Mouse (Mus musculus): ENCODE results near the gene Kif1b.
A peak's percentile ranks its signal among the peaks of the same experiment; 100 is the strongest.
"Not testable (repeated sequence)": the region's sequence is repeated elsewhere in the genome, so short reads cannot be mapped to it uniquely, and the experiment has no call there.

Kif1b gene

DNA sequence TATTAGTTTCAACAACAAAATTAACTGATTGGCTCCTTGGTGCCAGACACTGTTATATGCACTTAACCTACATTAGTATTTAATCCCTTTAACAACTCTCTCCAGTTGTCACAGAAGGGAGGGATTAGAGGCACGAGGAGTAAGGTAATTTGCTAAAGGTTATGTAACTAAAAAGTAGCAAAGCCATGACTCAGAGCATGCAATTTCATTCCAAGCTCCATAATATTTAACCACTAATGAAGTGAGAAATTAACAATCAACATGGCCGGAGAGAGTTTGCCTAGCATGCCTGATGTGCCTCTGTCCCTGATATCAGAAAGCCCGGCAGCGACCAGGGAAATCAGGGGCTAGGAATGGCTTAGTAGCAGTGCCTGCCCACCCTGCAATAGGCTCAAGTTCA lies 38.5 kb downstream of the Kif1b start:
- peak in 1 of 2 experiments; percentile 48 for DNase-seq

DNA sequence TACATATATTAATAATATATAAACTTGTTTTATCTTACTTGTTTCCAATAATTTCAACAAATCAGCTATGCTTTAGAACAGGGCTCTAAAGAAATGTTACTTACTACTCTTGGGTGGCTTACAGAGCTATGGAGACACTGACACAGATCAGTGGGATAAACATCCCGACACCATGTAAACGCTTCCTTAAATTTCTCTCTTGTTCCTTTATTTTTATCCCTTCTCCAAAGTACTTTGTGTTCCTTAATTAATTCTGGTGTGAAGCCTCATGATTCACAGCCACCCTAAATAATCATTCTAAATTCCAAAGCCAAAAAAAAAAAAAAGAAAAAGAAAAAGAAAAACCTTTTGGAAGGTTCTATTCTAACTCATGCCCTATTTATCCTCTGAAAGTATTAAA lies 42.6 kb downstream of the Kif1b start:
- no peak for DNase-seq

DNA sequence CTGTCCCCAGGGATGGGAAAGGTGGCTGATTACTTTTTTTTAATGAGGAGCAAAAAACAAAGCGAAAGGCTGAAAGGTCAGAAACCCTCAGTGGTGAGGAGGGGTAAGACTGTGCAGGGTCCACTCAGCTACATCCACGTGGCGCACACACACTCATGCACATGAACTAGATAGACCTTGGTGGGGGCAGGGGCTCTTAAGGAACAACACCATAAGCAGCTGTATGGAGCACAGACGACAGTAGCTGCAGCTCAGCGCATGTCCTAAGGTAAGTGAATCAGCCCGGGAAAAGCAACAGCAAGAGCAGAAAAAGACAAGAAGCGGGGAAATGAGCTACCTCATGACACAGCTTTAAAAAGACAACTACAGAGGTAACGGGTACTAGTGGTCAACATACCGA lies 44.3 kb downstream of the Kif1b start:
- DNase-seq = no peak

DNA sequence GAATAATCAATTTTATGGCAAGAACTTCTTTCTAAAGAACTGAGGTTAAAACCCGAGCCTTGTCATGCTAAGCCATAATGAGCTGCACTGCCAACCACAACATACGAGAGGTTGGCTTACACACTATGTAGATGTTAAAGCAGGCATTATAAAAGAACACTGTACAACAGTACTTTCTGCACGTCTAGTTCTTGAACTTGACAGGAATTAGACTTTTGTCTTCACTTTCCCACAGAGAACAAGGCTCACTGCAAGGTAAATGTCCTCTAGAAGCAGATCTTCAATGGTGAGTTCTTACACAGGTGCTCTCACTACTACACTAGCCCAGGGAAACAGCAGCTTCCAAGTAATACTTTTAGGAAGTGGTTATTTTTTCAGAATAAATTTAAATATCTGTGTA lies 46.0 kb downstream of the Kif1b start:
- DNase-seq = no peak

DNA sequence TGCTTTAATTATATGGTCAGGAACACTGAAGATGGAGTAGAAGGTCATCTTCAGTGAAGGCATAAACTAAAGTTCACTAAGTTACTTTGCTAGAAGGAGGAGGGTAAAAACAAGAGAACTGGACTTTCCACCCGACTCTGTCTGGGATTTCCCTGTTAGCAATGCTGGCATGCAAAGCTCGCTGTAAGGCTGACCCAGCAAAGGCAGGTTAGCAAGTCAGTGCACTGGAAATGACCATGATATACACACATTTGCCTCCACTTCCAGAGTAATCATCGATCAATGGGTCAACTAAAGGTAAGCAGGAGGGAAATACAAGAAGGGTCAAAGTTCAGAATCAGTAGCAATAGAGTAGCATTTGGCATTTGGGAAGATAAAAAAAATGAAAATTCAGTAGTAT lies 46.6 kb downstream of the Kif1b start:
- DNase-seq = peak; percentile 46 to 62

DNA sequence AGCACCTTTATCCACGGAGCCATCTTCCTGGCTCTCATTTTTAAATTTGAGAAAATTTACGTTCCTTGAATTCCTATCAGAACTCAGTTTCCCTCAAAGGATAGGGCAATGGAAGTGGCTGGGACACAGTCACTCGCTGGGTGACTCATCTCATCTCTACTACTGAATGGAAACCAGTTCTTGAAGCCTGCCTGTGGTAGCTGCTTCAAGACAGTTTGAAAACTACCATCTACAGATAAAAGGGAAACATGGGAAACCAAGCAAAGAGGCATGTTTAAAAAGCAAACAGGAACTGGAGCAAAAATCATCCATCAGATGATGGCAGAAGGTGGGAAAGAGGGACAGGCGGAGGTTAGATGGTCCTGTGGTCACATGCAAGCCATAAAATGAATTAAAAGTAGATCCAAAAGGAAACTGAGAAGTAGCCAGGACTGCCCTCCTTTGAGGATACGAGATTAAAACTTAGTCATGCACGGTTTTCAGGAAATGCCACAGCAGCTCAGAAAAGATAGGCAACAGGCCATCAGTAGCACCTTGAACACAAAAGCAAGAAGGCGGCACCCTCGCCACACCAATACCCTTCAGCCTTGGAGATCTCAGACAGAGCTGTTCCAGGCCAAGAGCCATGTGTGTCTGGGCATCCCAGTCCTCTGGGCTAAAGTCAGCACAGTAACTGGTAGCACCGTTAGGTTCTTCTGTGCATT lies 48.0 kb downstream of the Kif1b start:
- DNase-seq = no peak

DNA sequence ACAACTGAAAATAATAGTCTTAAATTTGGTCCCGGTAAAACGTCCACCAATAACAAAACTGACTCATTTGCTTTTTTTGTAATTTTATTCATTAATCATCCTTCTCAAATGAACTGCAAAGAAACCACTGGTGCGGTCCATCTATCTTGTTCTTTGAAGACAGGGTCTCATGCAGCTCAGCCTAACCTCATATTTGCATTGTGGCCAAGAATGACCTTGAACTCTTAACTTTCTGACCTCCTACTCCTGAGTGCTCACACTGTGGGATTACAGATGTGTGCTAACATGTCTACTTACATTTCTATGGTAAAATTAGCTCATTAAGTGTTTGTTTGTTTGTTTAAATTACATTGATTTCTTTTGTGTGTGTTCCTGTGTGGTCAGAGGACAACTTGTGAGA lies 48.6 kb downstream of the Kif1b start:
- no peak for DNase-seq

DNA sequence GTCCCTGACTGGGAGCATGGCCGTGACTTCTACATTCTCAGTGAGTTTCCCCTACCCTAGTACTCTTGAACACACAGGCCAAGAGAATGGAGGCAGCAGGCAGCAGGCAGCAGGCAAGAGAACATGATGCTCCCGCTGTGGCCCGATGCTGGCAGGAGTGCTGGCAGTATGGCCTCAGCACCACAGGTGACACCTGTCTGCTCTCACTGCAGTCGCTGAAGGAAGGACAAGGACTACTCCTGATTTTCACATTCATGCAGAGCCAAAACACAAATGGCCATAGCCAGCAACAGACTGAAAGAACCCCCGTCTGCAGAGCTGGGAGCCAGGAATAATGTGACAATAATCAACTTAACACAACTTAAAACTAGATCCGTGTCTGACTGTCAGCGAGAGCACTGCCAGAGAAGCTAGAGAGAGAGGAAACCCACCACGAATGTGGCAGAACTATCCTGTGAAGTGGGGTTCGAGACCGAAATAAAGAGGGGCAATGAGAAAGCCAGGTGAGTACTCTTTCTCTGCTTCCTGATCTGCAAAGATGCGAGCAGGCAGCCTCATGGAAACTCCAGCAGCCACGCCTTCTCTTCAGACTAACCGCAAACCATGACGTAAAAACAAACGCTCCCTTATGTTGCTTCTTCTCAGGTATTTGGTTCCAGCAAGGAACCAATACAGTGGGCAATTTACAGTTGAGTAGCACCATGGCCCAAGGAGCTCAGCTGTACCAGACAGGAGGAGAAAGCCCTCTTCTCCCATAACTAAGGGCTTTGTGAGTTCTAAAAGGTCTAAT lies 50.8 kb downstream of the Kif1b start:
- no peak for DNase-seq

DNA sequence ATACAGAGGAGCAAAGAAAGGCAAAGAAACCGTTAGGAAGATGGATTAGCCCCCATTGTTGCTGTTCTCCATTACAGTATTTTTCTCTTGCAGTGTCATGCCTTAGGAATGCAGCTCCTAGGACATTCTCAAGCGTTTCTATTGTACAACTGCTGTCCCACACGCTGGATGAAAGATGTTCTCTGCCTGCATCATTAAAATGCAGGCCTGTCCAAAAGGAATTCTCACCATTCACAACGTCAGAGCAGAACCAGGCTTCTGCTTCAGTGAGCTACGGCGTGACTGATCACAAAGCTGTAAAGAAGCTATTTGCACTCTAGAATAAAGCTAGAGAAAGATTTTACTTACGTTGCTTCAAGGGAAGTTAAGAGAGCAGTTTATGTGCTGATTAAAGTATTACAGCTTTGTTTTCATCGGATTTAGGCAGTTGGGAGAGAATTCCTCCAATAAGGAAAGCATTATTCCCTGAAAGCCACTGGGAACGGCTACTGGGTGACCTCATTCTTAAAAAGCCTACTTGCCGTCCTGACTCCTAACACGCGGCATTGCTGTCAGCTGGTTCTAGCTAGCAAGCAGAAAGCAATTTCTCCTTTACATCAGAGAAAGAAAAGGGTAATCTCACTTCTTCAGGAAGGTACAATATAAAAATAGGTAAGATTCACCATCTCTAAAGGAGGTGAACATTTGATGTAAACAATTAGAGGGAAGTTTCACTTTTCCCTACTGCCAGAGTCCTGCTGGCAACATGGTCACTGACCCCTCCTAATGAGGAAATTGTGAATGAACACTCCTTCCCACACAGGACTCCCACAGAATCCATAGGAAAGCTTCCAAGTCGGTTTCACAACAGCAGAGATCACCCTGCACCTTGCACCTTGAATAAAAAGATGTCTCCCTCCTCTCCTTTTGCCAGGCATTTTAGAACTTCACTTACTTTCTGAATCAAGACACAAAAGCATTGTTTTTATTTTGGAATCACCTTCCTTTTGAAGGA lies 51.9 kb downstream of the Kif1b start:
- no peak for DNase-seq

DNA sequence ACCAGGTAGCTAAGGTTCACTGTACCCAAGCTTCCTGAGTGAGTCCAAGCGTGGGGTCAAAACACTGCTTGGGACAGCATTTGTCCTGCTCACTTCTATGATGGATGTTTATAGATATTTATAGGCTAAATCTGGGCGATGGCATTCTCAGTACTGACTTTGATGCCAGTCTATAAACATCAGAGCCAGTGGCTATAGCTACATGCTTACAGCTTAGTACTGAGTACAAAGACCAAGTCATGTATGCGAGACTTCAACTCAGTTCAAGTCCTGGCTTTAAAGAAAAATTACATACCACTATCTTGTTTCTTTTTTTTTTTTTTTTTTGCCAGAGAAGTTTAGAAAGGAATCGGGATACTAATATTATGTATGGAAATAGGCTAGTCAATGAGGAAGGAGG lies 52.7 kb downstream of the Kif1b start:
- DNase-seq = no peak

DNA sequence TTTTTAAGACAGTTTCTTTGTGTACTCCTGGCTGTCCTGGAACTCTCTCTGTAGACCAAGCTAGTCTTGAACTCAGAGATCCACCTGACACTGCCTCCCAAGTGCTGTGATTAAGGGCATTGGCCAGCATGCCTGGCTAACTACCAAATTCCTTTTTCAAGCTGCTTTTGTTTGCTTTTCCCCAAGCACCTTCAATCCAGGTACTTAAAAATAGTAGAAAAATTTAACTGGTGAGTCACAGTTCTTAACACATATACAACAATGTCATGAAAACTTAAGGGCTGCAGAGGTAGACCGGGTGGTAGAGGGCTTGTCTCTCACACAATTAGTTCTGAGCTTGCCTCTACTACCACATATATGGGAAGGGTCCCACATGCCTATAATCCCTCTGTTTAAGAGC lies 58.2 kb downstream of the Kif1b start:
- no peak for DNase-seq

DNA sequence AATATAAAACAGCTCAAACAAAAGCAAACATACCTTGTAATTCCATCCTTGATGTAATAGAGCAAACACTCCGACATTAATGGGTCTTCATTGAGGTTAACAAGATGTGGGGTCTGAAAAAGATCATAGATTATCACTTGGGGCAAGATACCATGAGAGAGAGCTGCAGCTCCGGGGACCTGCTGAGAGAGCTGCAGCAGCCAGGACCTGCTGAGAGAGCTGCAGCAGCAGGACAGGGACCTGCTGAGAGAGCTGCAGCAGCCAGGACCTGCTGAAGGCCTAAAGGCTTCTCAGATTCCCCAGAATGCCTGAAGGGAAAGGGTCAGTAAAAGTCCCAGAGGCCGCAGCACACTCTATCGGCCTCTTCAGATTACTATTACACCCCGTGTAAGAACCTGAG lies 59.7 kb downstream of the Kif1b start:
- no peak for DNase-seq

DNA sequence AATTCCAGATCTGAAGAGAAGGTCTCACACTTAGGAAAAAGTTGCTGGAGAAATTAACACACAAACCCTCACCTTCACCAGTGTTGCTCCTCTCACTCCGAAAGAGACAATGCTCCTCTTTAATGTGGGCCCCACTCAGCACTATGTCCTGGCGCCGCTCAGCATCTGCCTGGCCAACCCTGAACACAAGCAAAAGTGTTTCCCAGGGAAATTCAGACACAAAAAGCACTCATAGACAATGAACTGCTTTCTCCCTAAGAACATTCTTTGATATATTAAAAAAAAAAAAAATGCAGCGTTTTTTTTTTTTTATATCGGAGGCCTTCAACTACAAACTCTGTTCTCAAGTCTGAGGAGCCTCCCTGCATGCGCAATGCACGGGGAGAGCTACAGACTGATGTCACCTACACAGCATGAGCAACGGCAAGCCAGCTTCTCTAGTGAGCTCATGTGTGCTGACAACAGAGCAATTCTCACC lies 60.3 kb downstream of the Kif1b start:
- DNase-seq = no peak

DNA sequence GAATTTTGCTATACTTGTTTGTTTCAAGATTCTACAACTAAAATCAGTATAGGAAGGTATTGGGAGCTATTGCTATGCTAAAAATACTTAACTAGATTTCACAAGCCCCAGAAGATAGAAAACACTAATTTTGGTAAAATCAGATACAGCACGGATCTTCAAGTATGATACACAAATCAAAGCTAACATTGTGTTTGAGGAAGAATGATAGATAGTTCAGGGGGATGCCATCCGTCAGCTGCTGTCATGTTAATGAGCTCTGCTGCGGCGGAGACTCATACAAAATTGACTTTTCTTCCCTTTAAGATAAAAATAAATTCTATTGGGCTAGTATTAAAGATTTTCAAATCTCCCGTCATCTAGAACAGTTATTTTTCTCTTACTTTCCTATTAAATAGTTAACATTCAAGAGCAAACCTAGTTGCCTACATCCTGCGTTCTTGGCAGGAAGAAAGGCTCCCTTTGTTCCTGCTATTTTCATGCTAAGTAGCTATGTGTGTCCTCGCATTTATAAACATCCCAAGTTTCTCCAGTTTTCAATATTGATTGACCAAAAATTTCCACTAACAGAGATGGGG lies 60.8 kb downstream of the Kif1b start:
- DNase-seq = no peak

DNA sequence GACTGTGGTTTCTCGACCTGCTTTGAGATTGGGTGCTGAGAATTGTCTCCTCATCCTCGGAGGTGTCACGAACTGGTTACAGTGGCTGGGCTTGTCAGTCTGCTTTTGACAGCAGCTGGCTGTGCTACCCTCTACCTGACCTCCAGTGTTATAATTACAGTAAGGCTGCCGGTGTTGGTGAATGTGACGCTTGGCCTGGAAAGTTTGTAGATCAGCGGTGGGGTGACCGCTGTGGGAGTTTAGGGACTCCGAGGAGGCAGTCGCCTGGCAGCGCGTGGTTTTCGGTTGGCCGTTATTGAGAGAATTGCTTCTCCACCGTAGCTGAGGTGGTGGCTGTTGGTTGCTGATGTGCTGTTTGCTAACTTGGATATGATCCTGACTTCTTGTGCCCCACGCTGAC lies 70.5 kb downstream of the Kif1b start:
- no peak for DNase-seq

DNA sequence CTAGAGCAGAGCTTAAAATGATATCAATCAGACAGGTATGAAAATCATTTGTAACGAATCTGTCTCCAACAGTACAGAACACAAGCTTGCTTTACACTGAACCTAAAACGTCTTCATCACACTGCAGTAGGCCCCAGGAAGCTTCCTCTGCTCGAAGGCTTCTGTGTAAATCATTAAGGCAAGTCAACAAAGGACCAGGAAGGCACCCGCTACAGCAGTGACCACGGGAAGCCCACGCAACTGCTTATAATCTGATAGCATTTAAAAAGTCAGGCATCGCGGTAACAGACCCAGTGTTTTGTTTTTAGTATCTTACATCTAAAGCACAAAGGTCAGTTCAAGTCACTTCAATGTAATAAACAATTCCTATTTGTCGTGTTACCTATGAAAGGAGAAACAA lies 73.6 kb downstream of the Kif1b start:
- peak; percentile 7 to 9 for DNase-seq

DNA sequence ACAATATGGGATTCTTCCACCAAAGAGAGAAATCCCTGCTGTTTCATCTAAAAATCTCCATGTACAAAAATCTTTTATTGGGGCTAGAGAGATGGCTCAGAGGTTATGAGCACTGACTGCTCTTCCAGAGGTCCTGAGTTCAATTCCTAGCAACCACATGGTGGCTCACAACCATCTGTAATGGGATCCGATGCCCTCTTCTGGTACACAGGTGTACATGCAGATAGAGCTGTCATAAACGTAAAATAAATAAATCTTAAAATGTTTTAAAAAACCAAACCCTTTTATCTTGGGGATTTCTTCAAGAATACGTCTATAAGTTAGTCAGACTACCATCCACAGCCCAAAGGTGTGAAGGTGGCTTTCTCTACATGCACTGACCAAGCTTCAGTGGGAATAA lies 78.8 kb downstream of the Kif1b start:
- not testable (repeated sequence) for DNase-seq

DNA sequence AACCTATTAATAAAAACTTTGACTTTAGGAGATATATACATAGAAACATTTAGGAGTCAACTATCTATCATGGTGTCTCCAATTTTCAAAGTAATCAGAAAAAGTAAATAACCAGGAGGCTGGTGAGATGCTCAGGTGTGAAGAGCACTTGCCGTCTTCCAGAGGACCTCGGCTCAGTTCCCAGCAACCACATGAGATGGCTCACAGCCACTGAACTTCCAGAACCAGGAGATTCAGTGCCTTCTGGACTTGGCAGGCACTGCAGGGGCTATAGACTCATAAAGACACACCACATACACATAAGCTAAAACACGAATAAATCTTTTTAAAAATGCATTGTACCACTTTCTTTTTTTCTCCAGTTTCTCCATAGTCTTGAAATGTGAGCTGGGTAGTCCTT lies 79.2 kb downstream of the Kif1b start:
- no peak for DNase-seq

DNA sequence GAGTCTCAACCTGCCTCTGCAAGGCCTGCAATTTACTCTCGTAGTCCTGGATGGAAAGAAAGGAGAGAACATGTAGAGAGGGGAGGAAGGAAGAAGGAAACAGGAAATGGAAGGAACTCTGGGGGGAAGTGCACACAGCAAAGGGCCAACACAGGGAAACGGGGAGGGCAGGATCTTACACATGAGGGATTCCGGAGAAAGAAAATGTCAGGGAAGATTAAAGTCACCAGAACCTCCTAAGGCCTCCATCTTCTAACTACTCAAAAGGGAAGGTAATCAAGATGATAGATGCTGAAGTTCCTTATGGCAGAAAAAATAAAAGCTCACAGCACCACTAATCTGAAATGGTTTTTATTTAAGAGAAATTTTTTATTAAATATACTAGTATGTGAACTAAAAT lies 81.2 kb downstream of the Kif1b start:
- DNase-seq = no peak

DNA sequence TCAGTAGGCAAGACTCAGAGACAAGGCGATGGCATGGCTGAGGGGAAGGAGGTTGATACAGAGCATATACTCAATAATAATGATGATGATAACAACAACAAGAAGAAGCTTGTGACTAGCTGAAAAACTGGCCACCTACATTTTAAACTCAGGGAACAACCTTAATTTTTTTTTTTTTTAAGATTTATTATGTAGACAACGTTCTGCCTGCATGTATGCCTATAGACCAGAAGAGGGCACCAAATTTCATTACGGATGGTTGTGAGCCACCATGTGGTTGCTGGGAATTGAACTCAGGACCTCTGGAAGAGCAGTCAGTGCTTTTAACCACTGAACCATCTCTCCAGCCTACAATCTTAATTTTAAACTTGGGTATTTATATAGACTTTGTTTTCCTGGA lies 84.0 kb downstream of the Kif1b start:
- no peak for DNase-seq

DNA sequence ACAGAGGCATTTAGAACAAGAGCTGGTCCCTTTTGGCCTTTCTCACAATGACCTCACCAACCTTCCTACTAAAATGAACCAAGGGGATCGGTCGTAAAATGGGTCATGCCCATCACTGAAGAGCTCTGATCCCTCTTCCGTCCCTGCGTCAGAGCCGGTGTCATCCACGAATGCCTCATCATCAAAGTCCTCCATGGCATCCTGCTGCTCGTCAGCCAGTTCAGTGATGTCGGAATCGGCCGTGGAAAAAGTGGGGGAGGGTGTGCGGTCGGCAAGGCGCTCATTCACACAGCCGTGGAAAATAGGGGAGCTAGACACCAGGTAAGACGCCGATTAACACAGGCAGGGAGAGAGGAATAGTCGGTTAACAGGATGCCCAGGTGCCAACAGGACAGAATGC lies 87.0 kb downstream of the Kif1b start:
- DNase-seq = no peak

DNA sequence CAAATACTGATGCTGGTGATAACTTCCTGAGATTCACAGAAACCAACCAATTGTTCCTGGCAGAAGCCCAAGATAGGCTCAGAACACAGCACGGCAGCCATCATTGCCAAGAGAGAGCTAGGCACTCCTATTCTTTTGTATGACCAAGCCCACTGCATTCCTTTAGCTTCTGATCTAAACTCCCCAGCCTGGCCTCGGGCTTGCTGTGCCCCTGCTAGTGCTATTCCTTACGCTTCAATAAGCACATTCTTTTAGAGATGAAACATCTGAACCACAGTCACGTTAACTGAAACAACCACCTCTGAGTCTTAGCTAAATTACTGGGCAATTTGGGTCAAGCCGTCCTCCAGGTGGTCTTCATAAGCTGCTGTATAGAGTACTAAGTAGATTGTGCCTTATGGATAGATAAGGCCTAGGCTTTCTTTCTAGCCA lies 87.4 kb downstream of the Kif1b start:
- DNase-seq = no peak
